Mouse (Mus musculus) heart, adult 2 months (tissue): ENCODE data around the gene Olfr1371. TPM values are rescaled to one million over a fixed set of nuclear protein-coding genes. Genes with fewer than 3 reads are reported as not detected.
A peak's percentile ranks its signal among the peaks of the same experiment; 100 is the strongest.
"Not testable (repeated sequence)": the region's sequence is repeated elsewhere in the genome, so short reads cannot be mapped to it uniquely, and the experiment has no call there.

ENCODE experiments used
- DNase-seq, 2 experiments: peaks; one replicate each; pipeline ENCODE4 v3.0.0; 2021
- H3K27ac ChIP-seq: fragments of 200-600 bp; 2 replicates; pipeline ENCODE4 v1.8.1; 2022
- H3K27me3 ChIP-seq: fragments of 200-500 bp; 2 replicates; pipeline ENCODE4 v1.6.1; 2012; ENCODE audit warnings: mild to moderate bottlenecking, low read length, inconsistent platforms, mixed read lengths; ENCODE audit not compliant: control insufficient read depth, insufficient read depth
- H3K36me3 ChIP-seq: fragments of 200-500 bp; 2 replicates; pipeline ENCODE4 v1.6.1; 2012; ENCODE audit warnings: low read length, inconsistent platforms; ENCODE audit not compliant: control insufficient read depth, insufficient read depth
- H3K4me1 ChIP-seq: fragments of 200-500 bp; 2 replicates; pipeline ENCODE4 v1.6.1; 2011; ENCODE audit warnings: low read length; ENCODE audit not compliant: control insufficient read depth, insufficient read depth
- H3K4me3 ChIP-seq: fragments of 200-600 bp; 2 replicates; pipeline ENCODE4 v1.8.1; 2022
- H3K79me2 ChIP-seq: fragments of 200-500 bp; replicated peaks from 2 replicates; pipeline ENCODE4 v1.6.1; 2012; ENCODE audit warnings: mild to moderate bottlenecking, inconsistent platforms, low read length, moderate library complexity, mixed read lengths; ENCODE audit not compliant: control insufficient read depth, insufficient read depth
- H3K9ac ChIP-seq: fragments of 200-500 bp; 2 replicates; pipeline ENCODE4 v1.6.1; 2012; ENCODE audit warnings: low read depth, mild to moderate bottlenecking, control low read depth, inconsistent platforms, low read length, mixed read lengths
- CTCF ChIP-seq: fragments of 200-600 bp; IDR thresholded peaks from 2 replicates; pipeline ENCODE4 v1.8.1; 2022; ENCODE audit warnings: antibody characterized with exemption, mild to moderate bottlenecking, moderate library complexity
- EP300 ChIP-seq: fragments of 200-500 bp; IDR thresholded peaks from 2 replicates; pipeline ENCODE4 v1.6.1; 2011; ENCODE audit warnings: low read depth, low read length, control low read depth; ENCODE audit not compliant: insufficient read depth
- POLR2A ChIP-seq: fragments of 200-500 bp; IDR thresholded peaks from 2 replicates; pipeline ENCODE4 v1.6.1; 2011; ENCODE audit warnings: mild to moderate bottlenecking, low read depth, low read length, control low read depth; ENCODE audit not compliant: insufficient read depth
- WGBS: fragments of 180-500 bp; shearing (Covaris S2); methylation state at CpG from one replicate; pipeline ENCODE4 v1.1.7; 2018; 5-methylcytosine and 5-hydroxymethylcytosine counted together
- intact Hi-C: fragments of 180-260 bp; cut with DNase I; formaldehyde crosslinking; loops from one replicate; pipeline ENCODE4 v1.15.1; 2025
- polyA plus RNA-seq: library from polyadenylated mRNA; depleted of rRNA; stranded (reverse); fragments of >200 nt; gene quantifications from 2 replicates; pipeline ENCODE4 v1.2.3, GENCODE M21; 2012
- total RNA-seq, 2 experiments: library from RNA; stranded (reverse); gene quantifications; 2 replicates each; pipeline ENCODE4 v1.2.3; 2021

Olfr1371 gene
- total and polyA plus RNA-seq, 3 experiments: not detected

DNA sequence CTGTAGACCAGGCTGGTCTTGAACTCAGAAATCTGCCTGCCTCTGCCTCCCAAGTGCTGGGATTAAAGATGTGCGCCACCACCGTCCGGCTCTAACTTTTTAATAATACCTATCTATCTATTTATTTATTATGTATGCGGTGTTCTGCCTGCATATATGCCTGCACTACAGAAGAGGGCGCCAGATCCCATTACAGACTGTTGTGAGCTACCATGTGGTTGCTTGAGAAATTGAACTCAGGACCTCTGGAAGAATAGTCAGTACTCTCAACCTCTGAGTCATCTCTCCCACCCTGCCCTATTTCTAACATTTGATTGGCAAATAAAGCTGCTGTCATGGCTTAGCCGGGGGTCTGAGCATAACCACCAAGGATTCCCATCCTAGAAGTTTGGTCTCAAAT lies 9.1 kb upstream of the Olfr1371 start:
- DNase-seq: no peak
- Histone ChIP-seq H3K27ac (no peak overlapping the region), H3K36me3 (no peaks in the 10 kb centered on the region), H3K79me2 (no peaks in the 10 kb centered on the region), H3K4me1 (no peaks in the 10 kb centered on the region), H3K27me3 (no peaks in the 10 kb centered on the region), H3K4me3 (no peak overlapping the region), H3K9ac (no peak overlapping the region)
- WGBS: 70% methylated on average over 6 of the region's 6 CpGs
- TF ChIP-seq EP300 (no peak), CTCF (peak; percentile 71)
- intact Hi-C loops: loop anchor here (5.0 to 10.0 kb wide), 3 partner anchors 122 to 406 kb away; no protein-coding TSS in a partner anchor

DNA sequence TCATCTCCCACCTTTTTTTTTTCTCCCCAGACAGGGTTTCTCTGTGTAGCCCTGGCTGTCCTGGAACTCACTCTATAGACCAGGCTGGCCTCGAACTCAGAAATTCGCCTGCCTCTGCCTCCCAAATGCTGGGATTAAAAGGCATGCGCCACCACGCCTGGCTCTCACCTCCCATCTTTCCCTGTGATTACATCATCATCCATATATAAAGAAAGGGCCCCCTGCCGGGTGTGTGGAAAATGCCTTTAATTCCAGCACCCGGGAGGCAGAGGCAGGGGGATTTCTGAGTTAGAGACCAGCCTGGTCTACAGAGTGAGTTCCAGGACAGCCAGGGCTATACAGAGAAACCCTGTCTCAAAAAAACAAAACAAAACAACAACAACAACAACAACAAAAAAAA lies 8.1 kb upstream of the Olfr1371 start:
- 77% methylated on average over 6 of the region's 6 CpGs for WGBS
- intact Hi-C loops: loop anchor here (5.0 to 10.0 kb wide), 3 partner anchors 123 to 405 kb away; no protein-coding TSS in a partner anchor
- not testable (repeated sequence) for DNase-seq

DNA sequence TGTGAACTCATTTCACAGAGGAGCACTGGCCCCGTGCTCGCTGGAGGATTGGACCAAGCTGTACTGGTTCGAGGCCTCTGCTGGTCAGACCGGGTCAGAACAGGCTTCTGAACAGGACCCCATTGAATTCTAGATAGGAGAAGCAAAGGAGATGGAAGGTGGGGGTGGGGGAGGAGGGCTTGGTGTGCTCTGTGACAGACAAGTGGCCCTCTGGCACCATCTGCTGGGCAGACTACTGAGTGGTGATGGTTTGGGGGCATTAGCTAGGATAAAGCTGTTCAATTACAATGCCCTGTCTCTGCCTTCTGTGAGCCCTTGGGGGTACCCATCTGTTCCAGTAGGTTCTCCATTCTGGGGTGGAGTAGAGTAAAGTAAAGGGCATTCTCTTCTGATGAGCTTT lies 6.5 kb upstream of the Olfr1371 start:
- Histone ChIP-seq H3K4me1 (no peaks in the 10 kb centered on the region), H3K27ac (no peak overlapping the region), H3K36me3 (no peaks in the 10 kb centered on the region), H3K27me3 (no peaks in the 10 kb centered on the region), H3K79me2 (no peaks in the 10 kb centered on the region), H3K4me3 (no peak overlapping the region), H3K9ac (no peak overlapping the region)
- WGBS: 9% methylated on average over 4 of the region's 4 CpGs
- peak; percentile 49 to 65 for DNase-seq
- TF ChIP-seq CTCF (peak; percentile 83), POLR2A (no peak), EP300 (0 out of 2 replicates have a peak, but pooled peaks have one; percentile 19)
- intact Hi-C loops: loop anchor here (5.0 to 10.0 kb wide), 3 partner anchors 125 to 403 kb away; no protein-coding TSS in a partner anchor

More for the DNA sequence above, 8.1 kb upstream of the Olfr1371 start:
- H3K9ac ChIP-seq, H3K27me3 ChIP-seq, H3K36me3 ChIP-seq, H3K4me3 ChIP-seq, H3K79me2 ChIP-seq, H3K4me1 ChIP-seq, H3K27ac ChIP-seq: not testable (repeated sequence)

DNA sequence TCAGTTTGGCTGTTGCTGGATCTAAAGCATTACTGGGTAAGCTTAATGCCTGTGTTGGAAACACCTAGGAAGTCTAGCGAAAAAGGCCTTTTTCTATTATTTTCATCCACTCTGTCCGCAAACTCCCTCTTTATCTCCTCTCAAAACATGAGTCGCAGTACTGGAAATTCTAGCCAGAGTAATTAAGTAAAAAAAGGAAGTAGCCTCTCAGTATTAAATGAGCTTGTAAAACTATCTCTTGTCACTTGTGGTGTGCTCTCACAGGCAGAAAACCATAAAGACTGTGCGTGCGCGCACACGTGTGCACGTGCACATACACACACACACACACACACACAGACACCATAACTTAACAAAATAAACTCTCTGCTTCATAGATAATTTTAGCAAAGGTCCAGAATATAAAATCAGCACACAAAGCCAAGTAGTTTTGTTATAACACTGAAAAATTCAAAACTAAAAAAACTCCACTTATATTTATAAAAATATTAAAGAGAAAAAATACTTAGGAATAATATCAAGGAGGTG lies 17.2 kb downstream of the Olfr1371 start:
- H3K27me3 ChIP-seq, intact Hi-C loops, H3K9ac ChIP-seq, DNase-seq, H3K36me3 ChIP-seq, H3K79me2 ChIP-seq, H3K4me3 ChIP-seq, H3K4me1 ChIP-seq, H3K27ac ChIP-seq: not testable (repeated sequence)
- WGBS: 76% methylated on average over 8 of the region's 8 CpGs

DNA sequence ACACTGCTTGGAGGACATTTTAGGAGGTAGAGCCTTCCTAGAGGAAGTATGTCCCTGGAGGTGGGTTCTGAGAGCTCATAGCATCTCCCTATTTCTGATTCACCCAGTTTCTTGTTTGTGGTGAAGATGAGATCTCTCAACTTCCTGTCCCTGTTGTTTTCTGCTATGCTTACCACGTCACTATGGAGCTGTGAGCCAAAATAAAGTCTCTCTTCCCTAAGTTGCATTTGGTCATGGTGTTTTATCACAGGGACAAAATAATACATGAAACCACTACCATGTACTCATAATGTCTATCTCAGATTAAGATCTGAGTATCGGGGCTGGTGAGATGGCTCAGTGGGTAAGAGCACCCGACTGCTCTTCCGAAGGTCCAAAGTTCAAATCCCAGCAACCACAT lies 33.1 kb downstream of the Olfr1371 start:
- 76% methylated on average over 4 of the region's 4 CpGs for WGBS
- H3K27ac ChIP-seq, H3K36me3 ChIP-seq, DNase-seq, H3K9ac ChIP-seq, H3K79me2 ChIP-seq, H3K4me3 ChIP-seq, H3K27me3 ChIP-seq, intact Hi-C loops, H3K4me1 ChIP-seq: not testable (repeated sequence)

DNA sequence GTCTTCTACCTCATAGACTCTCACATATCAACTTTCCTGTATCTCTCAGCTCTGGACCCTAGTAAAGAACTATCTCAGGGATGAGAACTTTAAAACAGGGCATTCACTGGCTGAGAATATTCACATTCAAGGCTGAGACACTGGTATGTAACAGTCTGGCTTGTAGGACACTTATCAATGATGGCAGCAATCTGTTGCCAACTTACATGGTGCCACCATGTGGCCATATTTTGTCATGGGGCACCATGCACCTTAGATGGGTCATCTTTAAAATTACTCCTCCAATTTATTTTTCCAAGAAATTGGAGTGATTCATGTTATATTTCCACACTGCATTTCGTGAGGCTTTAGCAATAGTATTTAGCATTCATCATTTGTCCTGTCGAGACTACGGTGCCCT lies 33.9 kb downstream of the Olfr1371 start:
- H3K36me3 ChIP-seq, H3K4me3 ChIP-seq, DNase-seq, H3K9ac ChIP-seq, intact Hi-C loops, H3K27me3 ChIP-seq, H3K4me1 ChIP-seq, H3K27ac ChIP-seq, H3K79me2 ChIP-seq: not testable (repeated sequence)
- 100% methylated on average over 1 of the region's 3 CpGs for WGBS
- TF ChIP-seq CTCF: peak; percentile 43

DNA sequence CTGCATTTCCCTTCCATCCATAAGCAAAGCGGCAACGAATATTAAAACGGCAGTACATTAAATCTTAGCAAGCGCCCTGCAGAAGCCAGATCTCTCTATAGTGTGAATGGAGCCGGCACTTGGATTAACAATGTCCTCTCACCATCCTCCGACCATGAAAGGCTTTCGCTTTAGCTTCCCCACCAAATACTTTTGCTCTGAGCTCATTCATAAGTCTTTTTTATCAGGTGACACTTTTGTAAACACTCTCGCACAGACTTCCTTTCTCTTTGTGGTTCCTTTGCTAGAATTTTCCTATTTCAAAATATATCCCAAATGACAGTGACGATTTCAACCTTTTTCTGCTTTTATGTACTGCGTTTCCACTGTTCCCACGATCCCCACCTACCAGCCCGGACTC lies 45.3 kb downstream of the Olfr1371 start:
- no peak overlapping the region for H3K27ac ChIP-seq
- peak overlapping the region; percentile 54 for H3K4me3 ChIP-seq
- intact Hi-C loops: no loop called here
- H3K4me1 ChIP-seq: 0 out of 2 replicates have a peak, but pooled peaks cover 1% of the 10 kb centered on the region
- H3K27me3 ChIP-seq: 0 out of 2 replicates have a peak, but pooled peaks cover 1% of the 10 kb centered on the region
- WGBS: 10% methylated on average over 12 of the region's 12 CpGs
- no peaks in the 10 kb centered on the region for H3K36me3 ChIP-seq
- H3K9ac ChIP-seq: peak overlapping the region; percentile 13; the same call in 1 of the 2 replicates
- no peak for DNase-seq
- no peak for TF ChIP-seq EP300
- TF ChIP-seq POLR2A: no peak
- TF ChIP-seq CTCF: no peak
- H3K79me2 ChIP-seq: no peaks in the 10 kb centered on the region

DNA sequence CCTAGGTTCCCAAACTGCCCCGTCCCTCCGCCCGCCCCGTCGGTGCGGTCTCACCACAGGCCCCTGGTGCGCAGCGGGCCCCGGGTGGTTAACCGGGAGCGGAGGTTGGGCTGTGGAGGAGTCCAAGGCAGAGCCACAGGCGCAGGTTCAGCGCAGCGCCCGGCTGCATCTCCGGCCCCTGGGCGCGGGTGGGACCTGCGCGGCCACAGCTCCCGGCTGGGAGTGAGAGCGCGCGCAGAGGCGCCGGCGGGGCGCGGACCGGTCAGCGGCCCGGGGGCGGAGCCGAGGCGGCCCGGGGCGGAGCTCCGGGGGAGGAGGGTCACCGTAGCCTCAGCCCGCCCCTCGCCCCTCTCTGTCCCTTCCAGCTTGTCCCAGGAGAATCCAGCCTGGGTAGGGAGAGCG lies 45.9 kb downstream of the Olfr1371 start:
- Histone ChIP-seq H3K9ac (peak overlapping the region; percentile 33; the same call in 1 of the 2 replicates), H3K4me3 (peak overlapping the region; percentile 54), H3K27ac (0 out of 2 replicates have a peak overlapping the region, but pooled peaks have one; percentile 33)
- H3K4me1 ChIP-seq, H3K27me3 ChIP-seq, H3K36me3 ChIP-seq, intact Hi-C loops, H3K79me2 ChIP-seq: not testable (repeated sequence)
- 2% methylated on average over 34 of the region's 42 CpGs for WGBS
- DNase-seq: peak; percentile 41 to 55
